Mouse (Mus musculus) bone marrow macrophage, adult 2 months (primary cell): ENCODE results near the gene AC129217.1.
"Not testable (repeated sequence)": the region's sequence is repeated elsewhere in the genome, so short reads cannot be mapped to it uniquely, and the experiment has no call there.

Experiments used
- CTCF ChIP-seq: IDR thresholded peaks from 2 replicates; pipeline ENCODE4 v1.5.1; 2012; ENCODE audit warnings: low read depth, mild to moderate bottlenecking, low read length, moderate library complexity
- POLR2A ChIP-seq: IDR thresholded peaks from 2 replicates; pipeline ENCODE4 v1.6.1; 2012; ENCODE audit warnings: mild to moderate bottlenecking, low read depth, low read length, borderline replicate concordance

DNA sequence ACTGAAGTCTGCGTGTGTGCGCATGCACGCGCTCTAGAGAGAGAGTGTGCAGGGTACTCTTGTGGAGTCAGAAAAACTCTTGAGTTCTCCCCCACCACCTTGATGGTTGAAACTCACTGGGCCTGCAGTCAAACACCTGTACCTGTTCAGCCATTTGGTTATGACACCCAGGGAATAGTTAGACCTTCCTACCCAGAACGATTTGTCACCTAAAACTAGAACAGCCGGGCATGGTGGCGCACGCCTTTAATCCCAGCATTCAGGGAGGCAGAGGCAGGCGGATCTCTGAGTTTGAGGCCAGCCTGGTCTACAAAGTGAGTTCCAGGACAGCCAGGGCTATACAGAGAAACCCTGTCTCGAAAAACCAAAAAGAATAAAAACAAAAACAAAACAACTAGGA lies 6.8 kb downstream of the AC129217.1 start:
- TF ChIP-seq POLR2A, CTCF: not testable (repeated sequence)
